In the genomic region with DNA sequence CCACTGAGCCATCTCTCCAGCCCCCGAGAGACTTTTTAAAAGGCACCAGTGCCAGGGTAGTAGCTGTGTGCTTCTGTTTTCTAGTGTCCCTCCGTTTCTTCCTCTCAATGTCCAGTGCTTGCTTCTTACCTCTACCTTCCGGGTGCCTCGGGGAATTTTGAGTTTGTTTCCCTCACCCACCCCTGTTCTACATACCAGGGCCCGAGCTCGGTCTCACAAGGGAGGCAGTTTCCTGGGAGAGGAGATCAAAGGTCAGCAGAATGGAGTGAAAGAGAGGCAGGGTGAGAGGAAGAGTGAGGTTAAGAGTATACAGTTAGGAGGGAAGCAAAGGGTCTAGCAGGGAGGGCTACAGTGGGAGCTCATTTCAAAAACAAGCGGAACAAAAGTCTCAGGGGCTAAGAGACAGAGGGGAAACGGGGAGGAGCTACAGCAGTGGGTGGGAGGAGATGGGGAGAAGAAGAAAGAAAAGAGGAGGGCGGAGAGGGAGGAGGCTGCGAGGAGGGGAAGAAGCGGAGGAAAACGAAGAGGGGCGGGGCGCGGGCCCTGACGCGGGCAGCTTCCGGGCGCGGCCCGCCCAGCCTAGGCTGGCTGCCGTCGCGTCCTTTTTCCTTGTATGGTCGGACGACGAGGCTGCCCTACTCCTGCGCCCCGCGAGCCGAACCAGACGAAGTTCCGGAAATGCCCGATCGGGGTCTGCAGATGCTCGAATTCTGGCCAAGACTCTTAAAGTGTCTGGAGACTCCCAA, we compare ENCODE assay signal across 8 mouse cellular contexts. TPM values are rescaled to one million over a fixed set of nuclear protein-coding genes. Genes with fewer than 3 reads are reported as not detected.
DNase-seq lines count a peak whose midpoint lies in the region; ATAC-seq and TF ChIP-seq lines count a peak whose summit lies in the region.

No protein-coding gene starts in this region.

- peak; percentile 91 to 96 for DNase-seq in adrenal gland, postnatal 36 days
- peak; percentile 97 for DNase-seq in embryonic facial prominence, embryonic 14.5 days (ENCODE audit: low spot score)
- DNase-seq in heart, embryonic 10.5 days (ENCODE audit: low spot score) = peak; percentile 97
- peak; percentile 85 for DNase-seq in liver, embryonic 13.5 days
- DNase-seq in naive thymus-derived CD4-positive, alpha-beta T cell, adult 2 months (ENCODE audit: low read depth) = peak; percentile 95

- H3K79me2 ChIP-seq in C2C12 (ENCODE audit: control insufficient read depth, insufficient read depth) = peaks cover 47% of the 10 kb centered on the region

- H3K79me3 ChIP-seq in C2C12 (ENCODE audit: low read depth) = peaks cover 31% of the 10 kb centered on the region

- ATAC-seq in embryonic facial prominence, embryonic 14.5 days (ENCODE audit: low read depth) = peak; percentile 53
- peak; percentile 41 for ATAC-seq in kidney, embryonic 14.5 days (ENCODE audit: low FRiP score, low TSS enrichment)
- ATAC-seq in liver, embryonic 13.5 days (ENCODE audit: low read depth) = peak; percentile 54
- ATAC-seq in stomach, embryonic 14.5 days (ENCODE audit: insufficient number of reproducible peaks, insufficient read depth, low FRiP score, low read depth) = peak; percentile 59

- 2% methylated on average over 22 of the region's 36 CpGs for WGBS in embryonic facial prominence, embryonic 14.5 days
- under 1% methylated on average over 36 of the region's 36 CpGs for WGBS in heart, embryonic 10.5 days
- under 1% methylated on average over 36 of the region's 36 CpGs for WGBS in kidney, embryonic 14.5 days
- under 1% methylated on average over 32 of the region's 36 CpGs for WGBS in liver, embryonic 13.5 days (ENCODE audit: insufficient replicate concordance)
- under 1% methylated on average over 36 of the region's 36 CpGs for WGBS in stomach, embryonic 14.5 days

- H3K27ac ChIP-seq in embryonic facial prominence, embryonic 14.5 days (replicated peaks; ENCODE audit: low read depth, low read length) = peak overlapping the region; percentile 98
- H3K27ac ChIP-seq in heart, embryonic 10.5 days = peak overlapping the region; percentile 97
- peak overlapping the region; percentile 98 for H3K27ac ChIP-seq in kidney, embryonic 14.5 days (ENCODE audit: low read depth, low read length)
- peak overlapping the region; percentile 91 for H3K27ac ChIP-seq in liver, embryonic 13.5 days
- peak overlapping the region; percentile 99 for H3K27ac ChIP-seq in stomach, embryonic 14.5 days (ENCODE audit: low read length)

- peak overlapping the region; percentile 67 for H3K9ac ChIP-seq in embryonic facial prominence, embryonic 14.5 days (ENCODE audit: low read depth, low read length)
- peak overlapping the region; percentile 68 for H3K9ac ChIP-seq in kidney, embryonic 14.5 days (ENCODE audit: low read depth, low read length)
- peak overlapping the region; percentile 79 for H3K9ac ChIP-seq in liver, embryonic 13.5 days
- H3K9ac ChIP-seq in stomach, embryonic 14.5 days (replicated peaks; ENCODE audit: low read depth, low read length) = peak overlapping the region; percentile 61

- H3K27me3 ChIP-seq in C2C12 (ENCODE audit: control insufficient read depth, insufficient read depth, insufficient read length) = no peaks in the 10 kb centered on the region
- H3K27me3 ChIP-seq in embryonic facial prominence, embryonic 14.5 days (replicated peaks; ENCODE audit: control insufficient read depth, insufficient read depth, low read length) = no peaks in the 10 kb centered on the region
- H3K27me3 ChIP-seq in heart, embryonic 10.5 days (ENCODE audit: insufficient read depth, poor library complexity, severe bottlenecking) = no peaks in the 10 kb centered on the region
- no peaks in the 10 kb centered on the region for H3K27me3 ChIP-seq in kidney, embryonic 14.5 days (ENCODE audit: control insufficient read depth, insufficient read depth, low read length)
- peaks cover 12% of the 10 kb centered on the region; the same call in 1 of the 2 replicates for H3K27me3 ChIP-seq in liver, embryonic 13.5 days
- H3K27me3 ChIP-seq in stomach, embryonic 14.5 days (ENCODE audit: control insufficient read depth, insufficient read depth, low read length) = no peaks in the 10 kb centered on the region

- no peak for TF ChIP-seq CTCF in C2C12 (IDR thresholded peaks at IDR 0.05; ENCODE audit: control insufficient read depth, insufficient read depth, insufficient read length)

- peaks cover 40% of the 10 kb centered on the region for H3K4me1 ChIP-seq in embryonic facial prominence, embryonic 14.5 days (ENCODE audit: control insufficient read depth, insufficient read depth, low read length)
- H3K4me1 ChIP-seq in heart, embryonic 10.5 days = peaks cover 60% of the 10 kb centered on the region
- H3K4me1 ChIP-seq in kidney, embryonic 14.5 days (ENCODE audit: control insufficient read depth, insufficient read depth, low read length) = peaks cover 27% of the 10 kb centered on the region
- H3K4me1 ChIP-seq in liver, embryonic 13.5 days (replicated peaks) = peaks cover 89% of the 10 kb centered on the region
- H3K4me1 ChIP-seq in stomach, embryonic 14.5 days (ENCODE audit: control insufficient read depth, insufficient read depth, low read length) = peaks cover 36% of the 10 kb centered on the region

- H3K36me3 ChIP-seq in C2C12 (ENCODE audit: control insufficient read depth, insufficient read depth) = no peaks in the 10 kb centered on the region
- H3K36me3 ChIP-seq in embryonic facial prominence, embryonic 14.5 days (ENCODE audit: control insufficient read depth, insufficient read depth, low read length) = peaks cover 11% of the 10 kb centered on the region
- H3K36me3 ChIP-seq in heart, embryonic 10.5 days = peaks cover 9% of the 10 kb centered on the region
- H3K36me3 ChIP-seq in kidney, embryonic 14.5 days (ENCODE audit: control insufficient read depth, insufficient read depth, low read length) = peaks cover 8% of the 10 kb centered on the region; the same call in 1 of the 2 replicates
- H3K36me3 ChIP-seq in liver, embryonic 13.5 days = peaks cover 10% of the 10 kb centered on the region
- H3K36me3 ChIP-seq in stomach, embryonic 14.5 days (ENCODE audit: control insufficient read depth, insufficient read depth, low read length) = peaks cover 7% of the 10 kb centered on the region; the same call in 1 of the 2 replicates

- no peaks in the 10 kb centered on the region for H3K9me3 ChIP-seq in embryonic facial prominence, embryonic 14.5 days (ENCODE audit: control insufficient read depth, low read length)
- no peaks in the 10 kb centered on the region for H3K9me3 ChIP-seq in heart, embryonic 10.5 days
- no peaks in the 10 kb centered on the region for H3K9me3 ChIP-seq in kidney, embryonic 14.5 days (ENCODE audit: control insufficient read depth, low read length)
- no peaks in the 10 kb centered on the region for H3K9me3 ChIP-seq in liver, embryonic 13.5 days (replicated peaks)
- H3K9me3 ChIP-seq in stomach, embryonic 14.5 days (ENCODE audit: control insufficient read depth, low read depth, low read length) = no peaks in the 10 kb centered on the region

- peak overlapping the region; percentile 31 for H3ac ChIP-seq in C2C12 (ENCODE audit: control insufficient read depth, insufficient read length, low read depth)

- peak overlapping the region; percentile 26 for H3K4me3 ChIP-seq in C2C12 (ENCODE audit: insufficient read depth, poor library complexity, severe bottlenecking)
- peak overlapping the region; percentile 41 for H3K4me3 ChIP-seq in embryonic facial prominence, embryonic 14.5 days (ENCODE audit: low read depth, low read length)
- H3K4me3 ChIP-seq in heart, embryonic 10.5 days = peak overlapping the region; percentile 55
- H3K4me3 ChIP-seq in kidney, embryonic 14.5 days (ENCODE audit: low read length) = peak overlapping the region; percentile 37
- H3K4me3 ChIP-seq in liver, embryonic 13.5 days (replicated peaks) = peak overlapping the region; percentile 68
- H3K4me3 ChIP-seq in stomach, embryonic 14.5 days (ENCODE audit: low read depth, low read length) = peak overlapping the region; percentile 84

- peak overlapping the region; percentile 96 for H3K4me2 ChIP-seq in embryonic facial prominence, embryonic 14.5 days (ENCODE audit: low read depth, low read length)
- peak overlapping the region; percentile 77 for H3K4me2 ChIP-seq in kidney, embryonic 14.5 days (replicated peaks; ENCODE audit: low read depth, low read length)
- H3K4me2 ChIP-seq in liver, embryonic 13.5 days = peak overlapping the region; percentile 91
- H3K4me2 ChIP-seq in stomach, embryonic 14.5 days (replicated peaks; ENCODE audit: low read depth, low read length) = peak overlapping the region; percentile 91

RNA-seq across cellular contexts. Expression of gene Plekhg2, which starts 3.0 kb away (rescaled TPM):
- polyA plus RNA-seq in C2C12 (2012; fragmentation: generic; extraction: Trizol) = 29.0 TPM
- 10 to 100 TPM; 19.0 to 27.2 TPM for total RNA-seq in adrenal gland, postnatal 36 days (2021)
- 41.1 and 51.3 TPM in 2 replicates for polyA plus RNA-seq in embryonic facial prominence, embryonic 14.5 days (2014; fragmentation: Nextera tagmentation; extraction: Ambion mirVana)
- polyA plus RNA-seq in heart, embryonic 10.5 days (2016; fragmentation: Nextera tagmentation; extraction: Ambion mirVana) = 68.3 and 75.1 TPM in 2 replicates
- polyA plus RNA-seq in kidney, embryonic 14.5 days (2014; fragmentation: Nextera tagmentation; extraction: Ambion mirVana) = 52.4 and 70.8 TPM in 2 replicates
- 4.9 and 5.0 TPM in 2 replicates for polyA plus RNA-seq in liver, embryonic 13.5 days (2015; fragmentation: Nextera tagmentation; extraction: Ambion mirVana)
- polyA plus RNA-seq in stomach, embryonic 14.5 days (2014; fragmentation: Nextera tagmentation; extraction: Ambion mirVana) = 63.4 and 70.7 TPM in 2 replicates

RNA-seq across cellular contexts. Expression of gene Zfp36, which starts 4.7 kb away (rescaled TPM):
- polyA plus RNA-seq in C2C12 (2012; fragmentation: generic; extraction: Trizol) = 11.2 TPM
- total RNA-seq in adrenal gland, postnatal 36 days (2021) = 10 to 100 TPM; 19.0 to 26.1 TPM
- polyA plus RNA-seq in embryonic facial prominence, embryonic 14.5 days (2014; fragmentation: Nextera tagmentation; extraction: Ambion mirVana) = 13.5 and 14.4 TPM in 2 replicates
- polyA plus RNA-seq in heart, embryonic 10.5 days (2016; fragmentation: Nextera tagmentation; extraction: Ambion mirVana) = 13.7 and 15.1 TPM in 2 replicates
- polyA plus RNA-seq in kidney, embryonic 14.5 days (2014; fragmentation: Nextera tagmentation; extraction: Ambion mirVana) = 8.3 and 10.7 TPM in 2 replicates
- 4.7 and 6.3 TPM in 2 replicates for polyA plus RNA-seq in liver, embryonic 13.5 days (2015; fragmentation: Nextera tagmentation; extraction: Ambion mirVana)
- polyA plus RNA-seq in stomach, embryonic 14.5 days (2014; fragmentation: Nextera tagmentation; extraction: Ambion mirVana) = 15.5 and 17.6 TPM in 2 replicates

RNA-seq across cellular contexts. Expression of gene Med29, which starts 17.2 kb away (rescaled TPM):
- polyA plus RNA-seq in C2C12 (2012; fragmentation: generic; extraction: Trizol) = 55.6 TPM
- total RNA-seq in adrenal gland, postnatal 36 days (2021) = 10 to 100 TPM; 33.6 to 47.4 TPM
- 44.1 and 48.2 TPM in 2 replicates for polyA plus RNA-seq in embryonic facial prominence, embryonic 14.5 days (2014; fragmentation: Nextera tagmentation; extraction: Ambion mirVana)
- polyA plus RNA-seq in heart, embryonic 10.5 days (2016; fragmentation: Nextera tagmentation; extraction: Ambion mirVana) = 58.8 and 62.0 TPM in 2 replicates
- polyA plus RNA-seq in kidney, embryonic 14.5 days (2014; fragmentation: Nextera tagmentation; extraction: Ambion mirVana) = 54.5 and 68.8 TPM in 2 replicates
- polyA plus RNA-seq in liver, embryonic 13.5 days (2015; fragmentation: Nextera tagmentation; extraction: Ambion mirVana) = 28.1 and 31.8 TPM in 2 replicates
- polyA plus RNA-seq in stomach, embryonic 14.5 days (2014; fragmentation: Nextera tagmentation; extraction: Ambion mirVana) = 47.1 and 51.1 TPM in 2 replicates

RNA-seq across cellular contexts. Expression of gene Paf1, which starts 17.4 kb away (rescaled TPM):
- polyA plus RNA-seq in C2C12 (2012; fragmentation: generic; extraction: Trizol) = 44.3 TPM
- total RNA-seq in adrenal gland, postnatal 36 days (2021) = 10 to 100 TPM; 67.3 to 77.7 TPM
- polyA plus RNA-seq in embryonic facial prominence, embryonic 14.5 days (2014; fragmentation: Nextera tagmentation; extraction: Ambion mirVana) = 52.1 and 54.1 TPM in 2 replicates
- polyA plus RNA-seq in heart, embryonic 10.5 days (2016; fragmentation: Nextera tagmentation; extraction: Ambion mirVana) = 79.8 and 81.3 TPM in 2 replicates
- 68.4 and 82.1 TPM in 2 replicates for polyA plus RNA-seq in kidney, embryonic 14.5 days (2014; fragmentation: Nextera tagmentation; extraction: Ambion mirVana)
- 30.7 and 33.4 TPM in 2 replicates for polyA plus RNA-seq in liver, embryonic 13.5 days (2015; fragmentation: Nextera tagmentation; extraction: Ambion mirVana)
- polyA plus RNA-seq in stomach, embryonic 14.5 days (2014; fragmentation: Nextera tagmentation; extraction: Ambion mirVana) = 67.3 and 73.2 TPM in 2 replicates

RNA-seq across cellular contexts. Expression of gene Rps16, which starts 24.9 kb away (rescaled TPM):
- polyA plus RNA-seq in C2C12 (2012; fragmentation: generic; extraction: Trizol) = 6,019 TPM
- 1,000 to 10,000 TPM; 1,072 to 1,115 TPM for total RNA-seq in adrenal gland, postnatal 36 days (2021)
- 1,196 and 1,252 TPM in 2 replicates for polyA plus RNA-seq in embryonic facial prominence, embryonic 14.5 days (2014; fragmentation: Nextera tagmentation; extraction: Ambion mirVana)
- polyA plus RNA-seq in heart, embryonic 10.5 days (2016; fragmentation: Nextera tagmentation; extraction: Ambion mirVana) = 726 and 844 TPM in 2 replicates
- polyA plus RNA-seq in kidney, embryonic 14.5 days (2014; fragmentation: Nextera tagmentation; extraction: Ambion mirVana) = 1,287 and 1,567 TPM in 2 replicates
- 937 and 964 TPM in 2 replicates for polyA plus RNA-seq in liver, embryonic 13.5 days (2015; fragmentation: Nextera tagmentation; extraction: Ambion mirVana)
- 1,258 and 1,269 TPM in 2 replicates for polyA plus RNA-seq in stomach, embryonic 14.5 days (2014; fragmentation: Nextera tagmentation; extraction: Ambion mirVana)

Comparison
In these comparisons a context has a peak if more than half of its experiments do, and no peak if none do; other contexts are left out.
1. Peak in every context shown above with its lines: DNase-seq, ATAC-seq, H3K4me3 ChIP-seq and H3K27ac ChIP-seq.
2. H3K4me3 ChIP-seq: peak in every context shown above with its lines; median percentile 84 in stomach, embryonic 14.5 days; 68 in liver, embryonic 13.5 days; 55 in heart, embryonic 10.5 days; 41 in embryonic facial prominence, embryonic 14.5 days; 37 in kidney, embryonic 14.5 days; 26 in C2C12.